Mouse (Mus musculus): Measurements from ENCODE around the gene Eif4enif1.
"Not testable (repeated sequence)": the region's sequence is repeated elsewhere in the genome, so short reads cannot be mapped to it uniquely, and the experiment has no call there.

Eif4enif1 gene

GRCm38 (mm10) chr11:3181250-3181649, 20.9 kb upstream of the Eif4enif1 start:
- in situ Hi-C loops (cut with MboI, MseI), result not testable (repeated sequence)

- in situ Hi-C loops (cut with MboI, MseI), result not testable (repeated sequence)
Measured at GRCm38 (mm10) chr11:3181971-3182370, 20.2 kb upstream of the Eif4enif1 start.

GRCm38 (mm10) chr11:3182707-3183106, 19.5 kb upstream of the Eif4enif1 start:
- in situ Hi-C loops (cut with MboI, MseI), result not testable (repeated sequence)

GRCm38 (mm10) chr11:3193363-3193762, 8.8 kb upstream of the Eif4enif1 start, which contains the start of gene Sfi1:
Gene Sfi1, minus strand, starts transcription at chr11:3193463.
- in situ Hi-C loops (cut with MboI, MseI), result no loop called here

GRCm38 (mm10) chr11:3200636-3201035, 1.6 kb upstream of the Eif4enif1 start:
- in situ Hi-C loops (cut with MboI, MseI), result not testable (repeated sequence)

- in situ Hi-C loops (cut with MboI, MseI), result no loop called here
Measured at GRCm38 (mm10) chr11:3201326-3202230, 614 bp upstream of the Eif4enif1 start.

GRCm38 (mm10) chr11:3202781-3203441, 719 bp downstream of the Eif4enif1 start:
- in situ Hi-C loops (cut with MboI, MseI), result no loop called here

- in situ Hi-C loops (cut with MboI, MseI), result no loop called here
Measured at GRCm38 (mm10) chr11:3203771-3204170, 1.6 kb downstream of the Eif4enif1 start.

GRCm38 (mm10) chr11:3205207-3205606, 3.0 kb downstream of the Eif4enif1 start:
- in situ Hi-C loops (cut with MboI, MseI), result loop anchor here in 1 of 2 experiments (5.0 kb wide), 1 partner anchor 37 kb away; no protein-coding TSS in a partner anchor

GRCm38 (mm10) chr11:3206783-3207182, 4.6 kb downstream of the Eif4enif1 start:
- in situ Hi-C loops (cut with MboI, MseI), result loop anchor here in 1 of 2 experiments (5.0 kb wide), 1 partner anchor 36 kb away; no protein-coding TSS in a partner anchor

- in situ Hi-C loops (cut with MboI, MseI), result loop anchor here in 1 of 2 experiments (5.0 kb wide), 1 partner anchor 40 kb away; no protein-coding TSS in a partner anchor
Measured at GRCm38 (mm10) chr11:3212526-3212925, 10.3 kb downstream of the Eif4enif1 start.

GRCm38 (mm10) chr11:3223105-3223504, 20.9 kb downstream of the Eif4enif1 start:
- in situ Hi-C loops (cut with MboI, MseI), result loop anchor here (5.0 kb wide), 2 partner anchors 34 to 39 kb away; no protein-coding TSS in a partner anchor

- in situ Hi-C loops (cut with MboI, MseI), result no loop called here
Measured at GRCm38 (mm10) chr11:3227113-3227512, 24.9 kb downstream of the Eif4enif1 start.

- in situ Hi-C loops (cut with MboI, MseI), result loop anchor here in 1 of 2 experiments (10.0 kb wide), 1 partner anchor 1863 kb away; the partner anchor contains the start of genes Ewsr1 and Rhbdd3
Measured at GRCm38 (mm10) chr11:3232248-3232647, 30.1 kb downstream of the Eif4enif1 start.

GRCm38 (mm10) chr11:3233704-3234103, 31.5 kb downstream of the Eif4enif1 start:
- in situ Hi-C loops (cut with MboI, MseI), result loop anchor here in 1 of 2 experiments (10.0 kb wide), 1 partner anchor 1861 kb away; the partner anchor contains the start of genes Ewsr1 and Rhbdd3

- in situ Hi-C loops (cut with MboI, MseI), result loop anchor here in 1 of 2 experiments (10.0 kb wide), 1 partner anchor 1860 kb away; the partner anchor contains the start of genes Ewsr1 and Rhbdd3
Measured at GRCm38 (mm10) chr11:3235277-3235676, 33.1 kb downstream of the Eif4enif1 start.

- in situ Hi-C loops (cut with MboI, MseI), result loop anchor here in 1 of 2 experiments (5.0 kb wide), 1 partner anchor 35 kb away; no protein-coding TSS in a partner anchor
Measured at GRCm38 (mm10) chr11:3242395-3242794, 40.2 kb downstream of the Eif4enif1 start.

GRCm38 (mm10) chr11:3243771-3244170, 41.6 kb downstream of the Eif4enif1 start:
- in situ Hi-C loops (cut with MboI, MseI), result loop anchor here in 1 of 2 experiments (5.0 kb wide), 1 partner anchor 36 kb away; no protein-coding TSS in a partner anchor

GRCm38 (mm10) chr11:3247387-3247786, 45.2 kb downstream of the Eif4enif1 start:
- in situ Hi-C loops (cut with MboI, MseI), result no loop called here

GRCm38 (mm10) chr11:3259537-3259936, 57.3 kb downstream of the Eif4enif1 start:
- in situ Hi-C loops (cut with MboI, MseI), result loop anchor here in 1 of 2 experiments (5.0 kb wide), 1 partner anchor 37 kb away; no protein-coding TSS in a partner anchor

- in situ Hi-C loops (cut with MboI, MseI), result no loop called here
Measured at GRCm38 (mm10) chr11:3265291-3266078, 63.3 kb downstream of the Eif4enif1 start.
